Mouse (Mus musculus): Measurements from ENCODE around the gene Mtfp1. TPM values are rescaled to one million over a fixed set of nuclear protein-coding genes. Genes with fewer than 3 reads are reported as not detected.
A peak's percentile ranks its signal among the peaks of the same experiment; 100 is the strongest.
"Not testable (repeated sequence)": the region's sequence is repeated elsewhere in the genome, so short reads cannot be mapped to it uniquely, and the experiment has no call there.

Mtfp1 gene
- total and polyA plus RNA-seq, 2 experiments, result 16.6 to 41.5 TPM

DNA sequence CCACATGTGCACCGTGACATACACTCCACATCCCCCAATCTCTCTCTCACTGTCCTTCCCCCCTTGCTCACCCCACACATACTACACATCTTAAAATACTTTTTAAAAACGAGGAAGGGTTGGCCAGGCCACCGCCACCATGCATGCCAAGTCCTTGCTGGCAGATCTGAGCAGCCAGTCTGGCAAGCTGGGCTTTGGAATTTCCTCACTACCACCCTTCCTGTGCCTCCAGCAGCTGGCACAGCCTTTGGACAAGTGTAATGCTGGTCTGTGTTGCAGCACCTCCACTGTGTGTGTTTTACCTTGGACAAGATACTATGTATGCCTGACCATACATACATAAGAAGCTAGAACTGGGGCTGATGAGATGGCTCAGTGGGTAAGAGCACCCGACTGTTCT lies 18.3 kb upstream of the Mtfp1 start:
- TF ChIP-seq POLR2A (IDR thresholded peaks at IDR 0.05; ENCODE audit: extremely low read depth, insufficient read depth, low read length) (no peak), CTCF (IDR thresholded peaks at IDR 0.05; ENCODE audit: low read depth, low read length) (no peak)
- H3K4me3 ChIP-seq (ENCODE audit: insufficient read depth, low read depth, low read length), result no peak overlapping the region
- peaks cover 27% of the 10 kb centered on the region for H3K36me3 ChIP-seq (ENCODE audit: control insufficient read depth, insufficient read depth, low read length)
- H3K4me1 ChIP-seq (ENCODE audit: control insufficient read depth, insufficient read depth, low read length), result peaks cover 37% of the 10 kb centered on the region
- H3K27ac ChIP-seq (replicated peaks; ENCODE audit: insufficient read depth, low read depth, low read length), result peak overlapping the region; percentile 85
- WGBS, result 21% methylated on average over 4 of the region's 4 CpGs
- H3K79me2 ChIP-seq (ENCODE audit: control insufficient read depth, insufficient read depth, low read length), result peaks cover 11% of the 10 kb centered on the region; the same call in 1 of the 2 replicates
- peak; percentile 85 for DNase-seq (ENCODE audit: extremely low read depth, low read depth, low spot score)
- H3K27me3 ChIP-seq (ENCODE audit: control insufficient read depth, insufficient read depth, low read length), result no peaks in the 10 kb centered on the region
- peak overlapping the region; percentile 43 for H3K9ac ChIP-seq (ENCODE audit: low read depth, low read length)

- H3K27ac ChIP-seq (replicated peaks; ENCODE audit: insufficient read depth, low read depth, low read length), result peak overlapping the region; percentile 85
- H3K4me1 ChIP-seq (ENCODE audit: control insufficient read depth, insufficient read depth, low read length), result peaks cover 42% of the 10 kb centered on the region
- whole genome bisulfite sequencing, result 26% methylated on average over 6 of the region's 6 CpGs
- no peak overlapping the region for H3K4me3 ChIP-seq (ENCODE audit: insufficient read depth, low read depth, low read length)
- H3K79me2 ChIP-seq (ENCODE audit: control insufficient read depth, insufficient read depth, low read length), result peaks cover 5% of the 10 kb centered on the region; the same call in 1 of the 2 replicates
- TF ChIP-seq CTCF (IDR thresholded peaks at IDR 0.05; ENCODE audit: low read depth, low read length), result no peak
- TF ChIP-seq POLR2A (IDR thresholded peaks at IDR 0.05; ENCODE audit: extremely low read depth, insufficient read depth, low read length), result no peak
- peaks cover 32% of the 10 kb centered on the region for H3K36me3 ChIP-seq (ENCODE audit: control insufficient read depth, insufficient read depth, low read length)
- peak; percentile 94 for DNase-seq (ENCODE audit: extremely low read depth, low read depth, low spot score)
- no peaks in the 10 kb centered on the region for H3K27me3 ChIP-seq (ENCODE audit: control insufficient read depth, insufficient read depth, low read length)
- H3K9ac ChIP-seq (ENCODE audit: low read depth, low read length), result peak overlapping the region; percentile 30; the same call in 1 of the 2 replicates
These were observed 17.6 kb upstream of the Mtfp1 start for GRCm38 (mm10) chr11:4112861-4113260.

DNA sequence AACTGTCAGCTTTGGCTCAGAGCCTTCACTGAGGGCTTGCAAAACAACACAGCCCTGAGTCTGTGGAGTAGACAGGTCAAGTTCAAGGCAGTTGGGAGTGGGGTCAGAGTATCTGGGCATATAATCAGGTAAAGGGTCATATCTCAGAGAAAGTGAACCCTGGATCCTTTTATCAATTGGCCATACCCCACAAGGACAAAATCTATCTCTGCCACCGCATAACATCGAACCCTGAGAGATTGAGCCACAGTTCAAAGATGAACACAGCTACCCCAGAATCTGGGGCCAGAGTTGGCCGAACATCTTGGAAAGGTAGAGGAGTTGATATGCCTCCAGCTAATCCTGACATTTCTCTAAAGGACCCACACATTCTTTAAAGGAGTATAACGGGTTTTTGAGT lies 16.8 kb upstream of the Mtfp1 start:
- TF ChIP-seq POLR2A (IDR thresholded peaks at IDR 0.05; ENCODE audit: extremely low read depth, insufficient read depth, low read length) (no peak), CTCF (IDR thresholded peaks at IDR 0.05; ENCODE audit: low read depth, low read length) (no peak)
- peak overlapping the region; percentile 16; the same call in 1 of the 2 replicates for H3K9ac ChIP-seq (ENCODE audit: low read depth, low read length)
- 22% methylated on average over 4 of the region's 4 CpGs for WGBS
- H3K4me3 ChIP-seq (ENCODE audit: insufficient read depth, low read depth, low read length), result no peak overlapping the region
- peaks cover 39% of the 10 kb centered on the region for H3K36me3 ChIP-seq (ENCODE audit: control insufficient read depth, insufficient read depth, low read length)
- peaks cover 46% of the 10 kb centered on the region for H3K4me1 ChIP-seq (ENCODE audit: control insufficient read depth, insufficient read depth, low read length)
- peaks cover 3% of the 10 kb centered on the region; the same call in 1 of the 2 replicates for H3K79me2 ChIP-seq (ENCODE audit: control insufficient read depth, insufficient read depth, low read length)
- H3K27me3 ChIP-seq (ENCODE audit: control insufficient read depth, insufficient read depth, low read length), result no peaks in the 10 kb centered on the region
- peak overlapping the region; percentile 85 for H3K27ac ChIP-seq (replicated peaks; ENCODE audit: insufficient read depth, low read depth, low read length)
- DNase-seq (ENCODE audit: extremely low read depth, low read depth, low spot score), result peak; percentile 99

- WGBS, result 33% methylated on average over 7 of the region's 7 CpGs
- Histone ChIP-seq H3K27ac (replicated peaks; ENCODE audit: insufficient read depth, low read depth, low read length) (peak overlapping the region; percentile 51), H3K9ac (ENCODE audit: low read depth, low read length) (peak overlapping the region; percentile 31; the same call in 1 of the 2 replicates), H3K4me1 (ENCODE audit: control insufficient read depth, insufficient read depth, low read length) (peaks cover 41% of the 10 kb centered on the region), H3K4me3 (ENCODE audit: insufficient read depth, low read depth, low read length) (no peak overlapping the region; the same call in 1 of the 2 replicates), H3K79me2 (ENCODE audit: control insufficient read depth, insufficient read depth, low read length) (no peaks in the 10 kb centered on the region), H3K36me3 (ENCODE audit: control insufficient read depth, insufficient read depth, low read length) (peaks cover 55% of the 10 kb centered on the region), H3K27me3 (ENCODE audit: control insufficient read depth, insufficient read depth, low read length) (no peaks in the 10 kb centered on the region)
- no peak for TF ChIP-seq POLR2A (IDR thresholded peaks at IDR 0.05; ENCODE audit: extremely low read depth, insufficient read depth, low read length)
- TF ChIP-seq CTCF (IDR thresholded peaks at IDR 0.05; ENCODE audit: low read depth, low read length), result no peak
- peak; percentile 93 for DNase-seq (ENCODE audit: extremely low read depth, low read depth, low spot score)
These were observed 13.4 kb upstream of the Mtfp1 start for GRCm38 (mm10) chr11:4108691-4109090.

- H3K4me3 ChIP-seq (ENCODE audit: insufficient read depth, low read depth, low read length); H3K27me3 ChIP-seq (ENCODE audit: control insufficient read depth, insufficient read depth, low read length); H3K9ac ChIP-seq (ENCODE audit: low read depth, low read length); H3K79me2 ChIP-seq (ENCODE audit: control insufficient read depth, insufficient read depth, low read length): not testable (repeated sequence)
- peak; percentile 92 for DNase-seq (ENCODE audit: extremely low read depth, low read depth, low spot score)
- peaks cover 39% of the 10 kb centered on the region for H3K4me1 ChIP-seq (ENCODE audit: control insufficient read depth, insufficient read depth, low read length)
- peaks cover 63% of the 10 kb centered on the region for H3K36me3 ChIP-seq (ENCODE audit: control insufficient read depth, insufficient read depth, low read length)
- 27% methylated on average over 6 of the region's 6 CpGs for WGBS
- peak overlapping the region; percentile 51 for H3K27ac ChIP-seq (replicated peaks; ENCODE audit: insufficient read depth, low read depth, low read length)
These were observed 12.7 kb upstream of the Mtfp1 start for GRCm38 (mm10) chr11:4107901-4108300.

GRCm38 (mm10) chr11:4105444-4105843 lies 10.2 kb upstream of the Mtfp1 start:
- WGBS, result 73% methylated on average over 6 of the region's 6 CpGs

More at GRCm38 (mm10) chr11:4105444-4105843, 10.2 kb upstream of the Mtfp1 start:
- no peak for DNase-seq (ENCODE audit: extremely low read depth, low read depth, low spot score)
- no peak overlapping the region for H3K27ac ChIP-seq (replicated peaks; ENCODE audit: insufficient read depth, low read depth, low read length)
- TF ChIP-seq CTCF (IDR thresholded peaks at IDR 0.05; ENCODE audit: low read depth, low read length) (no peak), POLR2A (IDR thresholded peaks at IDR 0.05; ENCODE audit: extremely low read depth, insufficient read depth, low read length) (no peak)
- no peak overlapping the region for H3K4me3 ChIP-seq (ENCODE audit: insufficient read depth, low read depth, low read length)
- no peaks in the 10 kb centered on the region for H3K79me2 ChIP-seq (ENCODE audit: control insufficient read depth, insufficient read depth, low read length)
- no peak overlapping the region for H3K9ac ChIP-seq (ENCODE audit: low read depth, low read length)
- peaks cover 25% of the 10 kb centered on the region for H3K4me1 ChIP-seq (ENCODE audit: control insufficient read depth, insufficient read depth, low read length)
- H3K27me3 ChIP-seq (ENCODE audit: control insufficient read depth, insufficient read depth, low read length), result no peaks in the 10 kb centered on the region
- peaks cover 71% of the 10 kb centered on the region for H3K36me3 ChIP-seq (ENCODE audit: control insufficient read depth, insufficient read depth, low read length)
